Mouse (Mus musculus) ovary, postnatal 14 days (tissue): ENCODE results near the gene Klrc2.
"Not testable (repeated sequence)": the region's sequence is repeated elsewhere in the genome, so short reads cannot be mapped to it uniquely, and the experiment has no call there.

ENCODE experiments used
- DNase-seq: peaks from one replicate; pipeline ENCODE4 v3.0.0; 2022; ENCODE audit warnings: low spot score

Gene Klrc2

GRCm38 (mm10) chr6:129660589-129660988, at the start of gene Klrc2:
TSS of gene Klrc2 (minus strand) at chr6:129660689.
- not testable (repeated sequence) for DNase-seq

- DNase-seq, result not testable (repeated sequence)
Measured at GRCm38 (mm10) chr6:129691436-129691835, 30.9 kb upstream of the Klrc2 start.

- DNase-seq, result no peak
Measured at GRCm38 (mm10) chr6:129680379-129680778, 19.9 kb upstream of the Klrc2 start.

GRCm38 (mm10) chr6:129678873-129679272, 18.4 kb upstream of the Klrc2 start, which contains the start of gene Klrc1:
TSS of gene Klrc1 (minus strand) at chr6:129678973.
- DNase-seq, result no peak

- not testable (repeated sequence) for DNase-seq
Measured at GRCm38 (mm10) chr6:129661301-129661700, 812 bp upstream of the Klrc2 start.

- not testable (repeated sequence) for DNase-seq
Measured at GRCm38 (mm10) chr6:129644054-129644453, 16.4 kb downstream of the Klrc2 start.

- not testable (repeated sequence) for DNase-seq
Measured at GRCm38 (mm10) chr6:129643237-129643636, 17.3 kb downstream of the Klrc2 start, which contains the start of gene Klrc3. TSS of gene Klrc3 (minus strand) at chr6:129643337.

- not testable (repeated sequence) for DNase-seq
Measured at GRCm38 (mm10) chr6:129631046-129631445, 29.4 kb downstream of the Klrc2 start.

- no peak for DNase-seq
Measured at GRCm38 (mm10) chr6:129623735-129624134, 36.8 kb downstream of the Klrc2 start, which contains the start of gene Klrk1. TSS of gene Klrk1 (minus strand) at chr6:129623864.

- no peak for DNase-seq
Measured at GRCm38 (mm10) chr6:129608372-129608771, 52.1 kb downstream of the Klrc2 start.
